24 mouse cellular contexts compared by ENCODE assay signal in the genomic region with DNA sequence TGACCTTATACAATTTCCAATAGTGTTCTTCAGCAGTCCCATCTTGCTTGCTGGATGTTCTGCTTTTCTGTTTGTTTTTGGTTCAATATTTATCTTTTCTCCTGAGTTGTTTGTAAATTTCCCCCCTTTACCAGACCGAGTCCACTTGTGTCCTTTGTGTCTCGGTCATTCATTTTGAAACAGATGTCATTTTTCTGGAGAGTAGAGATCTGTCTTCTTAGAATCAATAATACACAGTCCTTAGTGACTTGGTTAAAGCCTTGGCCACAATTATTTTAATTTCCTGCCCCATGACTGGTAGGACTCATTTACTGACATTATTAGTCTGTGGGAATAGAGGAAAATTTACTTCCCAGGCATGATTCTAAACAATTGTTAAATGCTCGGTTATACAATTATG.
DNase-seq lines count a peak whose midpoint lies in the region; ATAC-seq and TF ChIP-seq lines count a peak whose summit lies in the region.
"Had no signal": no experiment of that assay in that cellular context is flagged by ENCODE, and none has a peak within 500 bp of the region (broad histone marks: within the 10 kb centered on the region; RNA-seq: fewer than 3 reads in every experiment).

No protein-coding gene starts in this region.

- H3K4me3 ChIP-seq in hindbrain, embryonic 11.5 days (ENCODE audit: low read depth, low read length) = no peak overlapping the region
- no peak overlapping the region for H3K4me3 ChIP-seq in hindbrain, embryonic 14.5 days (replicated peaks; ENCODE audit: low read length)
- no peak overlapping the region for H3K4me3 ChIP-seq in midbrain, embryonic 11.5 days (ENCODE audit: low read depth, low read length)
- no peak overlapping the region for H3K4me3 ChIP-seq in midbrain, postnatal 0 days (ENCODE audit: low read depth, low read length)
- H3K4me3 ChIP-seq: embryonic facial prominence, embryonic 10.5 days; embryonic facial prominence, embryonic 12.5 days; forebrain, embryonic 13.5 days; forebrain, embryonic 15.5 days had no signal

- H3K9ac ChIP-seq in hindbrain, embryonic 11.5 days (ENCODE audit: low read depth, low read length) = no peak overlapping the region
- H3K9ac ChIP-seq in hindbrain, embryonic 14.5 days = no peak overlapping the region
- H3K9ac ChIP-seq in midbrain, embryonic 11.5 days (ENCODE audit: low read length) = no peak overlapping the region
- no peak overlapping the region for H3K9ac ChIP-seq in midbrain, postnatal 0 days (replicated peaks; ENCODE audit: low read length, poor library complexity, severe bottlenecking)
- H3K9ac ChIP-seq: embryonic facial prominence, embryonic 12.5 days; forebrain, embryonic 13.5 days; forebrain, embryonic 15.5 days had no signal

- peak; percentile 12 for DNase-seq in hindbrain, embryonic 11.5 days (ENCODE audit: low spot score)
- DNase-seq in hindbrain, embryonic 14.5 days (ENCODE audit: low spot score) = no peak
- no peak for DNase-seq in midbrain, embryonic 11.5 days (ENCODE audit: low spot score, missing footprints)
- no peak for DNase-seq in midbrain, postnatal 0 days (ENCODE audit: low spot score)
- peak; percentile 16 for DNase-seq in retina, embryonic 14.5 days (ENCODE audit: low spot score)
- no peak for DNase-seq in retina, postnatal 1 day
- DNase-seq: adrenal gland, adult 8-10 months; adrenal gland, postnatal 14 days; adrenal gland, postnatal 36 days; B cell, adult 2 months; cerebellum, adult 11-12 months; cerebellum, adult 2 months; cerebellum, adult 9-10 months; cerebellum, postnatal 10 days; cerebellum, postnatal 25 days had no signal

- WGBS in hindbrain, embryonic 11.5 days = 61% methylated on average over 3 of the region's 3 CpGs
- 49% methylated on average over 3 of the region's 3 CpGs for WGBS in hindbrain, embryonic 14.5 days
- 69% methylated on average over 3 of the region's 3 CpGs for WGBS in midbrain, embryonic 11.5 days
- WGBS in midbrain, postnatal 0 days = 72% methylated on average over 3 of the region's 3 CpGs

- no peaks in the 10 kb centered on the region for H3K4me1 ChIP-seq in hindbrain, embryonic 11.5 days (replicated peaks; ENCODE audit: control insufficient read depth, insufficient read depth, low read length)
- H3K4me1 ChIP-seq in hindbrain, embryonic 14.5 days (replicated peaks; ENCODE audit: control insufficient read depth, insufficient read depth, low read length) = no peaks in the 10 kb centered on the region
- H3K4me1 ChIP-seq in midbrain, embryonic 11.5 days (ENCODE audit: control insufficient read depth, insufficient read depth, low read length) = peaks cover 3% of the 10 kb centered on the region; the same call in 1 of the 2 replicates
- no peaks in the 10 kb centered on the region for H3K4me1 ChIP-seq in midbrain, postnatal 0 days (ENCODE audit: insufficient read depth, low read length)
- H3K4me1 ChIP-seq: embryonic facial prominence, embryonic 10.5 days; embryonic facial prominence, embryonic 12.5 days; forebrain, embryonic 13.5 days; forebrain, embryonic 15.5 days had no signal

- H3K4me2 ChIP-seq in hindbrain, embryonic 11.5 days (replicated peaks; ENCODE audit: low read depth, low read length) = no peak overlapping the region
- no peak overlapping the region for H3K4me2 ChIP-seq in hindbrain, embryonic 14.5 days (replicated peaks)
- H3K4me2 ChIP-seq in midbrain, embryonic 11.5 days = no peak overlapping the region
- no peak overlapping the region for H3K4me2 ChIP-seq in midbrain, postnatal 0 days (ENCODE audit: low read depth, low read length, poor library complexity, severe bottlenecking)
- H3K4me2 ChIP-seq: embryonic facial prominence, embryonic 12.5 days; forebrain, embryonic 13.5 days; forebrain, embryonic 15.5 days had no signal

- H3K9me3 ChIP-seq in hindbrain, embryonic 11.5 days (ENCODE audit: control insufficient read depth, low read length) = no peaks in the 10 kb centered on the region
- no peaks in the 10 kb centered on the region for H3K9me3 ChIP-seq in hindbrain, embryonic 14.5 days (ENCODE audit: control insufficient read depth, low read length)
- no peaks in the 10 kb centered on the region for H3K9me3 ChIP-seq in midbrain, embryonic 11.5 days (ENCODE audit: control insufficient read depth, low read length)
- no peaks in the 10 kb centered on the region for H3K9me3 ChIP-seq in midbrain, postnatal 0 days (ENCODE audit: low read length)
- H3K9me3 ChIP-seq: embryonic facial prominence, embryonic 10.5 days; embryonic facial prominence, embryonic 12.5 days; forebrain, embryonic 13.5 days; forebrain, embryonic 15.5 days had no signal

- H3K27me3 ChIP-seq in hindbrain, embryonic 11.5 days (ENCODE audit: control insufficient read depth, insufficient read depth, low read length) = no peaks in the 10 kb centered on the region
- no peaks in the 10 kb centered on the region for H3K27me3 ChIP-seq in hindbrain, embryonic 14.5 days (ENCODE audit: control insufficient read depth, insufficient read depth, low read length)
- no peaks in the 10 kb centered on the region for H3K27me3 ChIP-seq in midbrain, embryonic 11.5 days (ENCODE audit: control insufficient read depth, insufficient read depth, low read length)
- no peaks in the 10 kb centered on the region for H3K27me3 ChIP-seq in midbrain, postnatal 0 days (ENCODE audit: insufficient read depth, low read length)
- H3K27me3 ChIP-seq: CH12.LX; embryonic facial prominence, embryonic 12.5 days; forebrain, embryonic 13.5 days; forebrain, embryonic 15.5 days; Patski had no signal

- no peak overlapping the region for H3K27ac ChIP-seq in hindbrain, embryonic 11.5 days (ENCODE audit: low read depth, low read length)
- no peak overlapping the region for H3K27ac ChIP-seq in hindbrain, embryonic 14.5 days
- H3K27ac ChIP-seq in midbrain, embryonic 11.5 days (ENCODE audit: low read depth, low read length) = no peak overlapping the region
- H3K27ac ChIP-seq in midbrain, postnatal 0 days (ENCODE audit: low read depth, low read length) = no peak overlapping the region
- H3K27ac ChIP-seq: embryonic facial prominence, embryonic 10.5 days; embryonic facial prominence, embryonic 12.5 days; forebrain, embryonic 13.5 days; forebrain, embryonic 15.5 days had no signal

- ATAC-seq in hindbrain, embryonic 11.5 days (ENCODE audit: low FRiP score) = peak; percentile 57; the same call in 1 of the 2 replicates
- no peak for ATAC-seq in hindbrain, embryonic 14.5 days (ENCODE audit: low FRiP score)
- ATAC-seq in midbrain, embryonic 11.5 days (ENCODE audit: low FRiP score) = peak; percentile 58; the same call in 1 of the 2 replicates
- ATAC-seq in midbrain, postnatal 0 days (ENCODE audit: low FRiP score) = no peak
- ATAC-seq: activated CD4-positive, CD25-positive, alpha-beta regulatory T cell, adult 4 months; CD4-positive, CD25-positive, alpha-beta regulatory T cell, adult 4 months; forebrain, embryonic 13.5 days; forebrain, embryonic 15.5 days; Patski had no signal

- TF ChIP-seq CTCF in midbrain, postnatal 0 days (IDR thresholded peaks at IDR 0.05) = no peak

- H3K36me3 ChIP-seq in hindbrain, embryonic 11.5 days (ENCODE audit: control insufficient read depth, insufficient read depth, low read length) = no peaks in the 10 kb centered on the region
- H3K36me3 ChIP-seq in hindbrain, embryonic 14.5 days (replicated peaks; ENCODE audit: control insufficient read depth, insufficient read depth) = peaks cover under 1% of the 10 kb centered on the region
- H3K36me3 ChIP-seq in midbrain, embryonic 11.5 days (ENCODE audit: control insufficient read depth, insufficient read depth, low read length) = no peaks in the 10 kb centered on the region
- H3K36me3 ChIP-seq in midbrain, postnatal 0 days (ENCODE audit: insufficient read depth, low read length) = peaks cover under 1% of the 10 kb centered on the region; the same call in 1 of the 2 replicates
- H3K36me3 ChIP-seq: embryonic facial prominence, embryonic 10.5 days; forebrain, embryonic 15.5 days; G1E had no signal

Comparison
In these comparisons a context has a peak if more than half of its experiments do, and no peak if none do; other contexts are left out.
1. ATAC-seq: peak in hindbrain, embryonic 11.5 days (single experiment) and midbrain, embryonic 11.5 days (single experiment); none in hindbrain, embryonic 14.5 days (single experiment) and midbrain, postnatal 0 days (single experiment).
2. DNase-seq: peak in hindbrain, embryonic 11.5 days (single experiment) and retina, embryonic 14.5 days (single experiment); none in hindbrain, embryonic 14.5 days (single experiment), midbrain, embryonic 11.5 days (single experiment), midbrain, postnatal 0 days (single experiment) and retina, postnatal 1 day (single experiment).